Mouse (Mus musculus): Measurements from ENCODE around the gene Rab23. TPM values are rescaled to one million over a fixed set of nuclear protein-coding genes. Genes with fewer than 3 reads are reported as not detected.
A peak's percentile ranks its signal among the peaks of the same experiment; 100 is the strongest.

The Rab23 gene
- polyA plus RNA-seq, 1 experiment from 2014 or later, result 26.2 TPM

- no peak for ATAC-seq (ENCODE audit: insufficient read depth, low FRiP score)
- Histone ChIP-seq H3K9ac (ENCODE audit: low read length) (peak overlapping the region; percentile 91), H3K4me1 (ENCODE audit: control insufficient read depth, insufficient read depth, low read length) (0 out of 2 replicates have a peak, but pooled peaks cover 10% of the 10 kb centered on the region), H3K27ac (ENCODE audit: low read length) (peak overlapping the region; percentile 88), H3K9me3 (replicated peaks; ENCODE audit: control insufficient read depth, low read length) (no peaks in the 10 kb centered on the region), H3K36me3 (ENCODE audit: control insufficient read depth, insufficient read depth, low read length) (no peaks in the 10 kb centered on the region), H3K4me2 (ENCODE audit: low read depth, low read length) (peak overlapping the region; percentile 91), H3K4me3 (replicated peaks; ENCODE audit: low read length) (peak overlapping the region; percentile 81), H3K27me3 (ENCODE audit: control insufficient read depth, insufficient read depth, low read length) (no peaks in the 10 kb centered on the region)
- WGBS, result 18% methylated on average over 18 of the region's 18 CpGs
These were observed 36.8 kb downstream of the Rab23 start for GRCm38 (mm10) chr1:33756258-33757032.

- H3K4me3 ChIP-seq (replicated peaks; ENCODE audit: low read length), result peak overlapping the region; percentile 81
- peak; percentile 26; the same call in 1 of the 2 replicates for ATAC-seq (ENCODE audit: insufficient read depth, low FRiP score)
- H3K4me2 ChIP-seq (ENCODE audit: low read depth, low read length), result peak overlapping the region; percentile 91
- peak overlapping the region; percentile 88 for H3K27ac ChIP-seq (ENCODE audit: low read length)
- H3K36me3 ChIP-seq (ENCODE audit: control insufficient read depth, insufficient read depth, low read length), result no peaks in the 10 kb centered on the region
- H3K9ac ChIP-seq (ENCODE audit: low read length), result peak overlapping the region; percentile 91
- WGBS, result 3% methylated on average over 14 of the region's 14 CpGs
- no peaks in the 10 kb centered on the region for H3K27me3 ChIP-seq (ENCODE audit: control insufficient read depth, insufficient read depth, low read length)
- 0 out of 2 replicates have a peak, but pooled peaks cover 10% of the 10 kb centered on the region for H3K4me1 ChIP-seq (ENCODE audit: control insufficient read depth, insufficient read depth, low read length)
- H3K9me3 ChIP-seq (replicated peaks; ENCODE audit: control insufficient read depth, low read length), result no peaks in the 10 kb centered on the region
These were observed 37.3 kb downstream of the Rab23 start for GRCm38 (mm10) chr1:33757033-33757413.

- Histone ChIP-seq H3K4me1 (ENCODE audit: control insufficient read depth, insufficient read depth, low read length) (0 out of 2 replicates have a peak, but pooled peaks cover 10% of the 10 kb centered on the region), H3K9ac (ENCODE audit: low read length) (peak within 1 kb of the TSS; percentile 91), H3K27ac (ENCODE audit: low read length) (peak within 1 kb of the TSS; percentile 88)
These were observed 37.9 kb downstream of the Rab23 start, which contains the start of gene Bag2 for GRCm38 (mm10) chr1:33757491-33758041. Gene Bag2 (minus strand): TSS chr1:33757795.

GRCm38 (mm10) chr1:33758488-33758887, 38.8 kb downstream of the Rab23 start:
- 0 out of 2 replicates have a peak, but pooled peaks cover 10% of the 10 kb centered on the region for H3K4me1 ChIP-seq (ENCODE audit: control insufficient read depth, insufficient read depth, low read length)
- 0 out of 2 replicates have a peak overlapping the region, but pooled peaks have one; percentile 91 for H3K4me2 ChIP-seq (ENCODE audit: low read depth, low read length)
- H3K27me3 ChIP-seq (ENCODE audit: control insufficient read depth, insufficient read depth, low read length), result no peaks in the 10 kb centered on the region
- 0 out of 2 replicates have a peak, but pooled peaks cover 3% of the 10 kb centered on the region for H3K36me3 ChIP-seq (ENCODE audit: control insufficient read depth, insufficient read depth, low read length)
- no peaks in the 10 kb centered on the region for H3K9me3 ChIP-seq (replicated peaks; ENCODE audit: control insufficient read depth, low read length)
- no peak overlapping the region for H3K9ac ChIP-seq (ENCODE audit: low read length)
- H3K27ac ChIP-seq (ENCODE audit: low read length), result peak overlapping the region; percentile 88; the same call in 1 of the 2 replicates
- no peak for ATAC-seq (ENCODE audit: insufficient read depth, low FRiP score)
- H3K4me3 ChIP-seq (replicated peaks; ENCODE audit: low read length), result no peak overlapping the region
- WGBS, result 53% methylated on average over 4 of the region's 4 CpGs

More at GRCm38 (mm10) chr1:33757491-33758041, 37.9 kb downstream of the Rab23 start, which contains the start of gene Bag2:
- Histone ChIP-seq H3K9me3 (replicated peaks; ENCODE audit: control insufficient read depth, low read length) (no peaks in the 10 kb centered on the region), H3K4me2 (ENCODE audit: low read depth, low read length) (peak within 1 kb of the TSS; percentile 91), H3K4me3 (replicated peaks; ENCODE audit: low read length) (peak within 1 kb of the TSS; percentile 81), H3K36me3 (ENCODE audit: control insufficient read depth, insufficient read depth, low read length) (0 out of 2 replicates have a peak, but pooled peaks cover 3% of the 10 kb centered on the region), H3K27me3 (ENCODE audit: control insufficient read depth, insufficient read depth, low read length) (no peaks in the 10 kb centered on the region)
- peak; percentile 90 for ATAC-seq (ENCODE audit: insufficient read depth, low FRiP score)
- under 1% methylated on average over 60 of the region's 61 CpGs for WGBS

GRCm38 (mm10) chr1:33763826-33764225, 44.1 kb downstream of the Rab23 start:
- no peak overlapping the region for H3K27ac ChIP-seq (ENCODE audit: low read length)
- H3K27me3 ChIP-seq (ENCODE audit: control insufficient read depth, insufficient read depth, low read length), result no peaks in the 10 kb centered on the region
- 49% methylated on average over 2 of the region's 2 CpGs for WGBS
- no peak for ATAC-seq (ENCODE audit: insufficient read depth, low FRiP score)
- H3K9ac ChIP-seq (ENCODE audit: low read length), result no peak overlapping the region
- 0 out of 2 replicates have a peak, but pooled peaks cover 3% of the 10 kb centered on the region for H3K36me3 ChIP-seq (ENCODE audit: control insufficient read depth, insufficient read depth, low read length)
- no peak overlapping the region for H3K4me3 ChIP-seq (replicated peaks; ENCODE audit: low read length)
- H3K9me3 ChIP-seq (replicated peaks; ENCODE audit: control insufficient read depth, low read length), result no peaks in the 10 kb centered on the region
- H3K4me2 ChIP-seq (ENCODE audit: low read depth, low read length), result no peak overlapping the region
- no peaks in the 10 kb centered on the region for H3K4me1 ChIP-seq (ENCODE audit: control insufficient read depth, insufficient read depth, low read length)

- 86% methylated on average over 11 of the region's 11 CpGs for WGBS
- no peak overlapping the region for H3K4me2 ChIP-seq (ENCODE audit: low read depth, low read length)
These were observed 45.9 kb downstream of the Rab23 start for GRCm38 (mm10) chr1:33765468-33766080.

GRCm38 (mm10) chr1:33766520-33767508, 47.1 kb downstream of the Rab23 start:
- Histone ChIP-seq H3K36me3 (ENCODE audit: control insufficient read depth, insufficient read depth, low read length) (0 out of 2 replicates have a peak, but pooled peaks cover 6% of the 10 kb centered on the region), H3K9ac (ENCODE audit: low read length) (no peak overlapping the region), H3K4me1 (ENCODE audit: control insufficient read depth, insufficient read depth, low read length) (no peaks in the 10 kb centered on the region), H3K27ac (ENCODE audit: low read length) (no peak overlapping the region; the same call in none of the 2 replicates), H3K4me2 (ENCODE audit: low read depth, low read length) (no peak overlapping the region), H3K27me3 (ENCODE audit: control insufficient read depth, insufficient read depth, low read length) (no peaks in the 10 kb centered on the region), H3K4me3 (replicated peaks; ENCODE audit: low read length) (no peak overlapping the region), H3K9me3 (replicated peaks; ENCODE audit: control insufficient read depth, low read length) (no peaks in the 10 kb centered on the region)
- WGBS, result 54% methylated on average over 16 of the region's 16 CpGs
- ATAC-seq (ENCODE audit: insufficient read depth, low FRiP score), result no peak

More at GRCm38 (mm10) chr1:33765468-33766080, 45.9 kb downstream of the Rab23 start:
- H3K27me3 ChIP-seq (ENCODE audit: control insufficient read depth, insufficient read depth, low read length), result no peaks in the 10 kb centered on the region
- H3K9ac ChIP-seq (ENCODE audit: low read length), result no peak overlapping the region
- H3K4me1 ChIP-seq (ENCODE audit: control insufficient read depth, insufficient read depth, low read length), result no peaks in the 10 kb centered on the region
- 0 out of 2 replicates have a peak, but pooled peaks cover 5% of the 10 kb centered on the region for H3K36me3 ChIP-seq (ENCODE audit: control insufficient read depth, insufficient read depth, low read length)
- H3K4me3 ChIP-seq (replicated peaks; ENCODE audit: low read length), result no peak overlapping the region
- H3K9me3 ChIP-seq (replicated peaks; ENCODE audit: control insufficient read depth, low read length), result no peaks in the 10 kb centered on the region
- ATAC-seq (ENCODE audit: insufficient read depth, low FRiP score), result no peak
- no peak overlapping the region for H3K27ac ChIP-seq (ENCODE audit: low read length)

- peaks cover 3% of the 10 kb centered on the region; the same call in 1 of the 2 replicates for H3K36me3 ChIP-seq (ENCODE audit: control insufficient read depth, insufficient read depth, low read length)
- no peaks in the 10 kb centered on the region for H3K4me1 ChIP-seq (ENCODE audit: control insufficient read depth, insufficient read depth, low read length)
- ATAC-seq (ENCODE audit: insufficient read depth, low FRiP score), result no peak
- H3K27me3 ChIP-seq (ENCODE audit: control insufficient read depth, insufficient read depth, low read length), result no peaks in the 10 kb centered on the region
- H3K9me3 ChIP-seq (replicated peaks; ENCODE audit: control insufficient read depth, low read length), result no peaks in the 10 kb centered on the region
- no peak overlapping the region for H3K4me3 ChIP-seq (replicated peaks; ENCODE audit: low read length)
- H3K9ac ChIP-seq (ENCODE audit: low read length), result no peak overlapping the region
- 83% methylated on average over 1 of the region's 1 CpGs for WGBS
- no peak overlapping the region for H3K4me2 ChIP-seq (ENCODE audit: low read depth, low read length)
- no peak overlapping the region for H3K27ac ChIP-seq (ENCODE audit: low read length)
These were observed 48.6 kb downstream of the Rab23 start for GRCm38 (mm10) chr1:33768091-33768787.
